Mouse (Mus musculus) E14TG2a.4 (cell line): ENCODE measurements around the gene Cped1.

Experiments used
- CTCF ChIP-seq: conservative IDR thresholded peaks from 2 replicates; pipeline ENCODE4 v1.5.1; 2014; ENCODE audit warnings: low read length
- NANOG ChIP-seq: IDR thresholded peaks from 2 replicates; pipeline ENCODE4 v1.6.1; 2014; ENCODE audit warnings: borderline replicate concordance, low read length, mixed read lengths
- POU5F1 ChIP-seq: IDR thresholded peaks from 2 replicates; pipeline ENCODE4 v1.6.1; 2014; ENCODE audit warnings: low read length, borderline replicate concordance

GRCm38 (mm10) chr6:22072737-22073136 is 87.0 kb downstream of the Cped1 start:
- TF ChIP-seq CTCF (no peak), NANOG (no peak), POU5F1 (no peak)
